Mouse (Mus musculus): Measurements from ENCODE around the gene Grid2. TPM values are rescaled to one million over a fixed set of nuclear protein-coding genes. Genes with fewer than 3 reads are reported as not detected.
"Not testable (repeated sequence)": the region's sequence is repeated elsewhere in the genome, so short reads cannot be mapped to it uniquely, and the experiment has no call there.

Gene Grid2
- total RNA-seq, 2 experiments from 2014 or later = 0.18 to 0.25 TPM

DNA sequence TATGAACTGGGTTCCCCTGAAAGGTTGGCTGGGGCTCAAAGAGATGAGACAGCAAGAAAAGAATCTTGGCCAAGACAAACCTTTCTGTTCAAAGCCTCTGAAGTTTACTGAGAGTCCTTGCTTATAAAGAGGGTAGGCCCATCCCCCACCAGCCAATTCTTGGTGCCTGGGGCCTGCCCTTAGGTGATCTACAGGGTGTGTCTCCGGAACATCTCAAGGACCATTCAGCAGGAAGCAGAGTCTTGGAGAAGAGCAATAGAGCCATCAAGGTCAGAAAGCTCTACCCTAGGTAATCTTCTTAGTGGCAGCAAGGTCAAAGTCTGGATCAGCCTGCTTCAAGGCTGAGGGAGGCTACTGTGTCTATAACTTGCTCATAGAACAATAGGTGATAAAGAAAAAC lies 313.1 kb downstream of the Grid2 start:
- intact Hi-C loops (cut with DNase I; ENCODE audit: low total_unique reads); DNase-seq: not testable (repeated sequence)

DNA sequence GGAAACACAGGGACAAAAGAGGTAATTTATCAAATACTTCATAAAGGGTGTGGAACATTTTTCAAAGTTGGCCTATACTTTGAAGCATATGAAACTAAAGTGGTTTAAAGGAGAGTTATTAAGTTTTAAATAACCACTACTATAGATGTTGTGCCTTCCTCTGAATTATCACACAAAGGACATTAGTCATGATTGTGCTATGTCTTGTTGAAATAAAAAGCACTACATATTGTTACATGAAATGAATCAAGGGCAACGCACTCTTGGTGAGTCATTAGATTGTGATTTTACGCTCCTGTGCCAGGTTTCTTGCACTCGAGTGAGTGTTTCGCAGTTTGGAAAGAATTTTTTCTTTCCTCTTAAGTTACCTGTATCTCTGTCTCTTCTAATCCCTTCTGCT lies 335.0 kb downstream of the Grid2 start:
- intact Hi-C loops (cut with DNase I; ENCODE audit: low total_unique reads) = no loop called here
- DNase-seq = no peak

DNA sequence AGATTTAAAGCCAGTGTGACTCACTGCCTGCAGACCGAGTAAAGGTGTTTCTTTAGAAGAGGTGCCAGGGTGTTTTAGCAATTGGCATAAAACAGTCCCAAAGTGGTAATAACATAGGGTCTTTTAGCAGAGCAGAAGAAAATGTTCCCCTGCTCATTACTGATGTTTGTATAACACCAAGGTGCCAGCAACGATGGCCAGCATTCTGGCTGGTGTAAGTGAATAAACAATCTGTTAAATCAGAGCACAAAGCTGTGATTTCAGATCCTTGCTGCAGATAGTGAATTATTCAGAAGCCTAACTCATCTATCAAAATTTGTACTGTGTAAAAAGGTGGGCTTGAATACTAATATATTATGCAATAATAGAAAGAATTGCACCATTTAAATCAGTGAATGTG lies 353.9 kb downstream of the Grid2 start:
- intact Hi-C loops (cut with DNase I; ENCODE audit: low total_unique reads) = no loop called here
- DNase-seq = no peak

DNA sequence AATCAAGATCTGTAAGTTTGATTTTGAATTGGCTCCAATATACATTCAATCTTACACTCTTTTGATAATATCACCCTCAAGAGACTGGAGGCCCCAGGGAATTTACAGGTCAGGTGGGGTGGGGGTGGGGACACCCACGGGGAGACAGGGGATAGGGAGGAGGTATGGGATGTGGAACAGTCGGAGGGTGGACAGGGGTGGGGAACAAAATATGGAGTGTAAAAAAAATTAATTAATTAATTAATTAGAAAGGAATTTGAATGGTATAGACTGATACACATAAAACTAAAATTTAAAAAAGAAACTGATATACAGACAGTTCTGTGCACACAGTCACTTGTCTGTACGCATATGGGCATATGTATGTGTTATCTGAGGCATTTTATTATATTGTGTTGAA lies 380.3 kb downstream of the Grid2 start:
- intact Hi-C loops (cut with DNase I; ENCODE audit: low total_unique reads) = no loop called here
- no peak for DNase-seq

DNA sequence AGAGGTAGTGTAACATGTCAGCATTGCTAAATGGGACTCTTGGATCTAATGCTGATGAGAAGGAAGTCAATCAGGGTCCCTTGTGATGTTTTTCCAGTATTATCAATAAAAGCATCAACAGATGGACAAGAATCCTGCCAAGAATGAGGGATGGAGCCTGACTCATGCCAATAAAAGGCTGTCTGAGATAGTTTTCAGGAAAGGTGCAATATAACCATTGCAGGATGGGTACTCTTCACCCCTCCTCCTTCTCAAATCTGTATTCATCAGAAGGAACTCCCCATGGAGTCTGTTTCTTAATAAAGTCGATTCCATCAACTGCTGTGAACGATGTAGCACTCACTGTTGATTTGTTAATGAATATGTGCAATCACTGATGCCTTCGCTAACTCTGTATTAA lies 403.7 kb downstream of the Grid2 start:
- no peak for DNase-seq
- intact Hi-C loops (cut with DNase I; ENCODE audit: low total_unique reads) = no loop called here

DNA sequence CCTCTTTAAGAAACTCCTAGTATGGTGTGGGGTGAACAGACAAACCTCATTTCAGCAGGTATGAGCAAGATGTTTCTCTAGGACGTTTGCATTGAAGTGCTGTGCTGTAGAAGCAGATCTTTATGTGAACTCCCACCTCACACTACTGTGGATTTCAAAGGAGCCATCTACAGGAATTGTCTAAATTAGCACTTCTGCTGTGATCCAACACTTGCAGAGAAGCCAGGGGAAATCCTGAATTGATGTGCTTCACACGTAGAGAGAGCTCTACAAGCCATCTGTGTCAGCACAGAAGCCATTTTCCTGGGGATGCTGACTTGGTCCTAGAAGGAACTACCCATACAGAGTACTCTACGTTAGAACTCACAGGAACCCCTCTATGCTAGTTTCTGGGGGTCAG lies 430.0 kb downstream of the Grid2 start:
- intact Hi-C loops (cut with DNase I; ENCODE audit: low total_unique reads) = no loop called here
- no peak for DNase-seq

DNA sequence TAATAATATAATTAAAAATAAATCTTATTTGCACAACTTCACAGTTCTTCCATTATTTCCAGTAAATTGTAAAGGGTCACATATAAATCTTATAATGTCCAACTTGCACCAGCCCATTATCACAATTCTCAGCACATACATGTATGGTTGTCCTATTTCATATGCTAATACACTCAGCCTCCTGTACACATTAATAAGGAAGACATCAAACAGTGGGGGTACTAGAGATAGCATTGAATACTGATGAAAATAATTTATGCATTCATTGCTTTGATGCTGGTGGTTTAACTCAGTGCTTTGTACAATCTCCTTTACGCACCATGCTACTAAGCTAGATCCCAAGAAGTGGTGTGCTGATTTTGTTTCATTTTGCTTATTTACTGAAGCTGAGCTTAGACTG lies 446.0 kb downstream of the Grid2 start:
- intact Hi-C loops (cut with DNase I; ENCODE audit: low total_unique reads) = no loop called here
- DNase-seq = no peak

DNA sequence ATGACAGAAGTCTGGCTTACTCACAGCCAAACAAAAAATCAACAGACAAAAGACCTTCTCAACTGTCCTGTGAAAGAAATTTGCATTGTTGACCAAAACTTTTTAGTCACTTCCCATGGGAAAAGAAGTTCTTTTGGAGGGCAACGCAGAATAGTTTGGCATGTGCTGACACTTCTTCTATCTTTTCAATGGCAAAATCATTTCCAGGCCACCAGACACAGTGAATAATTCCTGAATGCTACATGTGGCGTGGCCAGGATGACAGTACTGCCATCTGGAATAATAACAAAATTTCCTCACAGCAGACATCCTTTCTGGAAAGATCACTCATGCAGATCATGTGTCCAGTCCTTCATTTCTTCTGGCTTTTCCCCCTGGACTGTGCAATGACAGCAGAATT lies 478.1 kb downstream of the Grid2 start:
- DNase-seq = no peak
- intact Hi-C loops (cut with DNase I; ENCODE audit: low total_unique reads) = no loop called here

DNA sequence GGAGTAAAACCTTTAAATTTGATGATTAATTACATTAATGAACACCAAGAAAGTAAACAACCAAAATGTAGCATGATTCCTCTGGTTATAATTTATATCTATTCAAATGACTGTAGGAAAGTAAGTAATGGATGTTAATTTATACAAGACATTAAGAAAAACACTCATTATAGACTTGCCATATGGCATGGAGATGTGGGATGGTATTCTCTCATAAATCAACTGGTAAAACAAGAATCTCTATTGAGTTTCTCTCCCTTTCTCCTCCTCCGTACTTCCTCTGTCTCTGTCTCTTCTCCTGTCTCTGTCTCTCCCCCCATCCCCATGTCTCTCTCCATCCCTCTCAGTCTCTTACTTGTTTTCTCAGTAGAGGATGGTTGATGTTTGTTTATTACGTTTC lies 506.9 kb downstream of the Grid2 start:
- DNase-seq = no peak
- intact Hi-C loops (cut with DNase I; ENCODE audit: low total_unique reads) = no loop called here

DNA sequence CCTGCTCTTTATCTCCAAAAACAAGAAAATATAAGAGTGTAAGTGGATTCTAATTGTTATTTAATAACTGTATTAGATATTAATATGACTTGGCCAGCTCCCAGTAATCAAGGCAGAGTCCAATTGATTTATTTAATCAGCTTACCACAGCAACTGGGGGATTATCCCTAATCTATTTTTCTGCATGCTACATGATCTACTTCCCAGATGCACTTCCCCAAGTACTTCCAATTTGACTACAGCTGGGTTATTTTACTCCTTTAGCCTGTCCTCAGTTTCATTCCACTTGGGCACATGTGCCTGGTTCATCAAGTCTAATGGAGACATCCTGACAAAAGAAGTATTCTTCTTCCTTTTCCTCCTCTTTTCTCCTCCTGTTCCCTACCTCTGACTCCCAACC lies 539.0 kb downstream of the Grid2 start:
- intact Hi-C loops (cut with DNase I; ENCODE audit: low total_unique reads) = no loop called here
- no peak for DNase-seq

DNA sequence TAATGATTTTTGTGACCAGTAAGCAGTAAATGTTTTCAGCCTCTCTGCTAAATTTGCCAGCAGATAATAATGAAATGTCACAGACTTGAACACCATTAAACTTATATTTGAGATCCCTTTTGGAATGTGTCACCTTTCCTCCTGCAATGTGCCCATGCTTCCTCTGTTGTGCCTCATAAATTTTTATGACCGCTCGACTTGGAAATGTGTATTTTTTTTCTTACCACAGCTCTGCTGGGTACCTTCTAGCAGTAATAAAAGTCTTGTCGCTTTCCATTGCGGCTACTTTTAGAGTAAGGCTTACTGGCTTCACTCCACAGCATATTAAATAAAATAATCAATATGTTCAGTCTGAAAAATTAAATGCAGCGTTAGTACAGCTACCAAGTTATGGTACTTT lies 564.6 kb downstream of the Grid2 start:
- intact Hi-C loops (cut with DNase I; ENCODE audit: low total_unique reads) = no loop called here
- DNase-seq = no peak

DNA sequence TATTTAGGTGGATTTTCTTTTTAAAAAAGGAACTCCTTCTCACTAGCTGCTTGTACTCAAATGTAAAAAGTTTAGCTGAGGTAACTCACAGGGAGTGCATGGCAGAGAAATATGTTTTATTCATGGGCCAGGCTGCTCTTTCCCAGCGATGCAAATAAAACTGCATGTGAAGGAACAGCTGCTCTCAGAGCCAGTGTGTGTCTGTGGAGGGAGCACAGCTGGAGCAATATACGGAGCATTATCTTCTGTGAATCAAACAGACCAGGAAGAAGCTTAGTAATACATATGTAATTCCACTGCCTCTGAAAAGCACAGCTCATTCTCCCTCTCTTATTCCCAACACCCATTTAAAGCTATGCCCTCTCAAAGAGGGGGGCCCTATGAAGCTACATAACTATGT lies 607.0 kb downstream of the Grid2 start:
- DNase-seq = no peak

DNA sequence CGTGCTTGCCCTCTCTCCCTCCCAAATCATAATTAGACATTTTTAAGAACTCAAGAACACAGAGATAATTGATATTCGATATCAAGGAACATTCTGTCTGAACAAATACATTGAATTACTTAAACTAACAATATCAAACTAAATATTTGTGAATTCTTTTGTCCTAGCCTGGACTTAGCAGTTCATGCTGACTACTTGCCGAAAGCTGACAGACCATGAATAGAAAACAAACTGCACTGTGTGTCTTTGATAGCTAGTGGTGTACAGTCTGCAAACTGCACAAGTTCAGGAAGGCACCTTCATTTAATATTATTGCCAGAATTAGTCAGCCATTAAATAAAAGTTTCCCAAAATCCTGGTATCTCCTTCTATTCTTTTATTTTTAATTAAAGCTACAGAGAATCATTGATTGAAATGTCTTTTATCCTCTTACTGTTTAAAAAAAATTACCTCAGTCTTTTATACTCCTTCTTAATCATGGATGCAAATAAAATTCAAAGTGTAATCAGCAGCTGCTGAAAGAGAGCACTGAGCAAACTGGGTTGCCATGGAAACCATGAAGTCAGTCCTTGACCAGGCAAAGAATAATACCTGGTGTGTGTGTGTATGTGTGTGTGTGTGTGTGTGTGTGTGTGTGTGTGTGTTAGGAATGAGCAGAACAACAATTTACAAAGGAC lies 621.5 kb downstream of the Grid2 start:
- no peak for DNase-seq
- intact Hi-C loops (cut with DNase I; ENCODE audit: low total_unique reads) = no loop called here

More for the DNA sequence above, 607.0 kb downstream of the Grid2 start:
- intact Hi-C loops (cut with DNase I; ENCODE audit: low total_unique reads) = no loop called here

DNA sequence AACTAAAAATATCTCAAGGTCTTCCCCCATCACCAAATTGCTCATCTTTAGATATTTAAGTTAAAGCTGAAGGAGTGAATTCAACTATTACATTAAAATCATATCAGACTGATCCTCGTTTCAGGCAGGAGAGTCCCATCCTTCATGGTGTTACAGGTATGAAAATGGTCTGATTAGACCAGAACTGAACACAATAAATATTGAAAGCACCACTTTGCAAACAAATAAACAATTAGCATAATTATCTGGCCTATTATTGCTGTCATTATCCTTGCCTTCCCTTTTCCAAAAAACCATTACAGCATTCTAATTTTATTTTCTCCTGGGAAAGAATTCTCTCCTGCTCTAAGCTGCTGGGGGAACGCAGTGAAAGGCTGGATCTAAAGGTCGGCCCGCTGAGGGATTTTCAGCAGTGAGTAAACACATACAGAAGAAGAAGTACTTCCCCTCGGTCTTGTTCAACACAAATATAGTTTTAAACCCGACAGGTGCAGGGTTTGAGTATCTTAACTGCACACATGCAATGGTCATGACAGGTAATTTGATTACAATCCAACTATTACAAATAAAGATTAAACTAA lies 622.2 kb downstream of the Grid2 start:
- no peak for DNase-seq
- intact Hi-C loops (cut with DNase I; ENCODE audit: low total_unique reads) = no loop called here

DNA sequence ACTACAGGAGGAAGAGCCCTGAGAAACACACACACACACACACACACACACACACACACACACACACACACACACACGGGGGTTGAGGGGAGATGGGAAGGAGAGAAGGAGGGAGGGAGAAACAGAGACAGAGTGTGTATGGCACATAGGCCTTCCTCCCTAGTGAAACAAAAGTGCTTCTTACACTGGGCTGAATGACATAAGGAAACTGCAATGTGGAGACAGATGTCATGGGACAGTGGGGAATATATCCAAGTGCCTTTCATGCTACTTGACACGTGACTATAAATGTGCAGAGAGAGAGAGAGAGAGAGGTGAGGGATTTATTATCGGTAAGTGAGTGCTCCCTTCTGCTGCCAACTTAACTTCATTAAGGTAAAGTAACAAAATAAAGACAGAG lies 639.0 kb downstream of the Grid2 start:
- intact Hi-C loops (cut with DNase I; ENCODE audit: low total_unique reads) = no loop called here
- DNase-seq = no peak

DNA sequence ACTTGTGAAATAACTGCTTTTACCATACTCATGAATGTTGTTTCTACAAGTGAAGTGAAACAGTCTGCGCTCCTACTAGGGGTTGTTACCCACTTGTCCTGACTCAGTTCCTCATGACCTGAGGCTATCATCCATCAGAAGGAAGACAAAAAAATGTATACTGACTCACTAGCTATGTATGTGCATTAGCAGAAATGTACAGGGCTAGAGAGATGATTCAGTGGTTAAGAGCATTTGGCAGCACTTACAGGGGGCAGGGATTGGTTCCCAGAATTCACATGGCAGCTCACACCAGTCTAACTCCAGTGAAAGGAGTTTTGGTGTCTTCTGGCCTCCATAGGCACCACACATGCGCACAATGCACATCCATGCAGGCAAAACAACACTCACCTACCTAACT lies 642.5 kb downstream of the Grid2 start:
- intact Hi-C loops (cut with DNase I; ENCODE audit: low total_unique reads) = no loop called here
- no peak for DNase-seq

DNA sequence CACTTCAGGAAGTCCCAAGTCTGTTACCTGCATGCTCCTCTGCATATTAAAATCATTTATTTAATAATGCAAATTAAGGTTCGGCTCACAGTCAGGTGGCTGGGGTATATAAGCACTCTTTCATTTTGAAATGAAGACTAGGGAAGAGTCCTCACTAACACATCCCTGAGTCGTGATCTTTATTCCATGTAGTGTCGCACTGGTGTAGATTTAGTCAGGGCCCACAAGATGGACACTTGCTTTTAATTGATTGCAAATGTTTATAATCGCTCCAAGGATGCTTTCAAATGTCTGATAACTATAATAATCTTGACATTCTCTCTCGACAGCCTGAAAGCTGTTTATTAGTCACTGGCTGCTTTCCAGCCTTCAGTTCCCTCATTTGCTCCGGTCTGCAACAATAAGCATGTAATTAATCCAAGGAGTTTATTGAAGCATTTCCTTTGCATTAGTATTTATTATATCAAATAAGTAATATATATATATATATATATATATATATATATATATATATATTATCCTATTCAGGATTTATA lies 661.4 kb downstream of the Grid2 start:
- no peak for DNase-seq
- intact Hi-C loops (cut with DNase I; ENCODE audit: low total_unique reads) = no loop called here

DNA sequence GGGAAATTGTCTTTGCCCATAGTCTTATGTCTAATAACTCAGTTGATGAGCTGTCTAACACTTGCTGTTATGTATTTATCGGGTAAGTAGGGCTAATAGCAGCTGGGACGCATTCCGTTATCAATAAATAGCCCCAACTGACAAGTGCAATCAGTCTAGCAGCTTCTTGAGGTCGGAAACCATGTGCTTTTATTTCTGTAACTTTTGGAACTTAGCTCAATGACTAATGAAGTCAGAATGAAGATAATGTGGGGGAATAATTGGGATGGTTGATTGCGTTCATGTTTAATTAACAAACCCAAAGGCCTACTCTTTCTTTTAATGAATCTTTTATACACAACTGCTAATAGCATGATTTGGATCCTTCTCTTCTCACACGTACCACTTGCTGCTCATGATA lies 666.3 kb downstream of the Grid2 start:
- no peak for DNase-seq

DNA sequence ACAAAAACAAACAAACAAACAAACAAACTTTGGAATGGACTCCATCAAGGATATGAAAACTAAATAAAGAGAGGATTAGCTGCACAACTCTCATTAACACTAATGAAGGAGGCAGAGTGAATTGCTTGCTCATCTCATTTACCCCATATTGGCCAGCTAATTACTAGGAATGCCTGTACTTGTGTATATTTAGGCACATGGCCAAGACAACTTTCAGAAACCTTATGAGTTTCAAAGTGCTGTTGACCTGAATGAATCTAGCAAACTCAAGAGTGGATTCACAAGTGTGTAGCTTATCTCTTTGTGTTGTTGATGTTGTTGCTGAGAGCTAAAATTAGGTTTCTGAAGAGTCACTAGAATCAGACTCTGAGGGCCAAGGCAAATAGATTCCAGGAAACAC lies 675.5 kb downstream of the Grid2 start:
- intact Hi-C loops (cut with DNase I; ENCODE audit: low total_unique reads) = no loop called here
- no peak for DNase-seq

More for the DNA sequence above, 666.3 kb downstream of the Grid2 start:
- intact Hi-C loops (cut with DNase I; ENCODE audit: low total_unique reads) = no loop called here

DNA sequence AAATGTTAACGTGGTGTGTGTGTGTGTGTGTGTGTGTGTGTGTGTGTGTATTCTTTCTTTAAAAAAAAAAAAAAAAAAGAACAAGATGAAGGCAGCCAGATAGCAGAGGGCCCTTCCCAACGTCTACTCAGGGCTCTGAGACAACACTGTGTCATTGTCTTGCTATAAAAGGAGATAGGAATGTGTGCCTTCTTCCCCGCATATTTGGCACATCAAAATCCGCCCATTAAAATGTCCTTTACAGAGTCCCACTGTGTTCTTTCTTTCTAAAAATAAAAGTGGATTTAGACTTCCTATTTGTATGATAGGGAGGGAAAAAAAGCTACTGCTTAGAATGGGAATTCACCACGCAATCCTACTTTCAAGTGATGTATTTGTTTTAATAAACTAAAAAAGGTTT lies 691.0 kb downstream of the Grid2 start:
- intact Hi-C loops (cut with DNase I; ENCODE audit: low total_unique reads) = no loop called here

DNA sequence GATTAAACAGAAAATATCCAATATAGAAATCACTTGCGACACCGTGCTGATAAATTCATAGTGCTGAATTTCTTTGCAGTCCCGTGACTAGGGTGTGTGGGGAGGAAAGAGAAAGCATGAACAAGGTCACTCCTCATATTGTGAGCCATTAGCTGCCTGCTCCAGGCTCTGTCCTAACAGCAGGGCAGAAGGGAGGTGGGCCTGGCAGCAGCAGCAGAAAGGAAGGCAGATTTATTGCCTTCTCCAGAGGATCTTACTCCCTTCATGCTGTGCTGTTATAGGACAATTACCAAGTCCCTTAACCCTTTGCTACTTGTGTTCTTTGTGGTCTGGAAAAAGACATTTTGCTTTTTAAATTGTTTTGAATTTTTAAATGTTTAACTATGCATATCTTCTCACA lies 708.1 kb downstream of the Grid2 start:
- intact Hi-C loops (cut with DNase I; ENCODE audit: low total_unique reads) = no loop called here
- DNase-seq = no peak

More for the DNA sequence above, 691.0 kb downstream of the Grid2 start:
- DNase-seq = no peak

DNA sequence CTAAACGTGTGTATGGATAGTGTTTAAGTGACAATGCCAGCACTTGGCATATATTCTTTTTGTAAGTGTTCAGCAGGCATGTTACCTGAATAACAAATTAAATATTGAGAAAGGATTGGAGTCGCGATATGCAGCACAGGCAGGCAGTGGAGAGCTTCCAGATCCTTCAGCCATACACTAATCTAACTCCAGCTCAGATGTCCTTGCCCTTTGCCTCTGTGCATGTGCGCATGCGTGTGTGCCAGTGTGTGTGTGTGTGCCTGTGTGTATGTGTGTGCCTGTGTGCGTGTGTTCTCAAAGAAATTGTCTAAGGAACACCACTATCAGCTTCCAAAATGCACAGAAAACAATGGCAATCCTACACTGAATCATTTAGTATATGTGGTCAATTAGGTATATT lies 708.6 kb downstream of the Grid2 start:
- DNase-seq = no peak
- intact Hi-C loops (cut with DNase I; ENCODE audit: low total_unique reads) = no loop called here
